Mouse (Mus musculus): ENCODE measurements around the gene Pdhx. TPM values are rescaled to one million over a fixed set of nuclear protein-coding genes. Genes with fewer than 3 reads are reported as not detected.

Gene Pdhx
- polyA plus RNA-seq, 1 experiment from 2014 or later: 65.2 TPM

- no peak overlapping the region for H3K4me2 ChIP-seq
- no peak overlapping the region for H3K4me3 ChIP-seq
- no peak overlapping the region for H3K27ac ChIP-seq (replicated peaks)
- H3K27me3 ChIP-seq: no peaks in the 10 kb centered on the region
- H3K9ac ChIP-seq: no peak overlapping the region
- no peak for ATAC-seq (ENCODE audit: low read depth)
- no peaks in the 10 kb centered on the region for H3K9me3 ChIP-seq
- WGBS: 88% methylated on average over 8 of the region's 8 CpGs
- H3K4me1 ChIP-seq (replicated peaks): no peaks in the 10 kb centered on the region
- no peaks in the 10 kb centered on the region for H3K36me3 ChIP-seq
Observed at GRCm38 (mm10) chr2:102981446-102982314, 91.6 kb downstream of the Pdhx start.

- WGBS: 80% methylated on average over 2 of the region's 2 CpGs
- H3K36me3 ChIP-seq: no peaks in the 10 kb centered on the region
Observed at GRCm38 (mm10) chr2:102980870-102981269, 92.4 kb downstream of the Pdhx start.

GRCm38 (mm10) chr2:102979519-102979918, 93.8 kb downstream of the Pdhx start:
- H3K9ac ChIP-seq: no peak overlapping the region
- no peak for ATAC-seq (ENCODE audit: low read depth)
- H3K36me3 ChIP-seq: no peaks in the 10 kb centered on the region
- no peaks in the 10 kb centered on the region for H3K9me3 ChIP-seq
- no peak overlapping the region for H3K4me3 ChIP-seq
- no peak overlapping the region for H3K27ac ChIP-seq (replicated peaks)
- H3K27me3 ChIP-seq: no peaks in the 10 kb centered on the region
- 86% methylated on average over 2 of the region's 2 CpGs for WGBS
- no peaks in the 10 kb centered on the region for H3K4me1 ChIP-seq (replicated peaks)
- H3K4me2 ChIP-seq: no peak overlapping the region

More at GRCm38 (mm10) chr2:102980870-102981269, 92.4 kb downstream of the Pdhx start:
- Histone ChIP-seq H3K9me3 (no peaks in the 10 kb centered on the region), H3K27me3 (no peaks in the 10 kb centered on the region), H3K27ac (replicated peaks) (no peak overlapping the region), H3K4me2 (no peak overlapping the region), H3K4me1 (replicated peaks) (no peaks in the 10 kb centered on the region), H3K9ac (no peak overlapping the region), H3K4me3 (no peak overlapping the region)
- ATAC-seq (ENCODE audit: low read depth): no peak

GRCm38 (mm10) chr2:102979112-102979511, 94.2 kb downstream of the Pdhx start:
- Histone ChIP-seq H3K36me3 (no peaks in the 10 kb centered on the region), H3K9me3 (no peaks in the 10 kb centered on the region), H3K4me2 (no peak overlapping the region), H3K4me3 (no peak overlapping the region), H3K4me1 (replicated peaks) (no peaks in the 10 kb centered on the region), H3K27me3 (no peaks in the 10 kb centered on the region), H3K9ac (no peak overlapping the region), H3K27ac (replicated peaks) (no peak overlapping the region)
- ATAC-seq (ENCODE audit: low read depth): no peak

- no peak overlapping the region for H3K4me2 ChIP-seq
- H3K27ac ChIP-seq (replicated peaks): no peak overlapping the region
- ATAC-seq (ENCODE audit: low read depth): no peak
- no peaks in the 10 kb centered on the region for H3K36me3 ChIP-seq
- no peaks in the 10 kb centered on the region for H3K4me1 ChIP-seq (replicated peaks)
- no peaks in the 10 kb centered on the region for H3K27me3 ChIP-seq
- H3K4me3 ChIP-seq: no peak overlapping the region
- no peaks in the 10 kb centered on the region for H3K9me3 ChIP-seq
- no peak overlapping the region for H3K9ac ChIP-seq
- WGBS: 86% methylated on average over 5 of the region's 5 CpGs
Observed at GRCm38 (mm10) chr2:102975358-102975945, 97.9 kb downstream of the Pdhx start.

GRCm38 (mm10) chr2:102973115-102973514, 100.2 kb downstream of the Pdhx start:
- WGBS: 91% methylated on average over 3 of the region's 3 CpGs
- H3K27me3 ChIP-seq: no peaks in the 10 kb centered on the region
- H3K4me1 ChIP-seq (replicated peaks): no peaks in the 10 kb centered on the region
- no peaks in the 10 kb centered on the region for H3K9me3 ChIP-seq
- no peak overlapping the region for H3K27ac ChIP-seq (replicated peaks)
- no peak overlapping the region for H3K4me3 ChIP-seq
- H3K9ac ChIP-seq: no peak overlapping the region
- no peak for ATAC-seq (ENCODE audit: low read depth)
- no peaks in the 10 kb centered on the region for H3K36me3 ChIP-seq
- no peak overlapping the region for H3K4me2 ChIP-seq

- 54% methylated on average over 5 of the region's 5 CpGs for WGBS
- Histone ChIP-seq H3K4me1 (replicated peaks) (no peaks in the 10 kb centered on the region), H3K4me2 (no peak overlapping the region), H3K9me3 (no peaks in the 10 kb centered on the region), H3K27ac (replicated peaks) (no peak overlapping the region), H3K4me3 (no peak overlapping the region), H3K9ac (no peak overlapping the region), H3K27me3 (no peaks in the 10 kb centered on the region), H3K36me3 (no peaks in the 10 kb centered on the region)
- ATAC-seq (ENCODE audit: low read depth): no peak
Observed at GRCm38 (mm10) chr2:102972575-102972974, 100.7 kb downstream of the Pdhx start.

- Histone ChIP-seq H3K4me3 (no peak overlapping the region), H3K9ac (no peak overlapping the region), H3K36me3 (no peaks in the 10 kb centered on the region), H3K4me2 (no peak overlapping the region), H3K9me3 (peaks cover 4% of the 10 kb centered on the region), H3K27ac (replicated peaks) (no peak overlapping the region), H3K4me1 (replicated peaks) (no peaks in the 10 kb centered on the region), H3K27me3 (no peaks in the 10 kb centered on the region)
- no peak for ATAC-seq (ENCODE audit: low read depth)
Observed at GRCm38 (mm10) chr2:102971951-102972350, 101.4 kb downstream of the Pdhx start.

Other genes starting within 250 kb of the Pdhx start
- gene Cd44, start 171.8 kb downstream of the Pdhx start, polyA plus RNA-seq (2015; fragmentation: Nextera tagmentation; extraction: Ambion mirVana): 7.0 and 7.3 TPM in 2 replicates
- gene Apip, start 162 bp upstream of the Pdhx start, polyA plus RNA-seq (2015; fragmentation: Nextera tagmentation; extraction: Ambion mirVana): 67.8 and 68.1 TPM in 2 replicates
- gene Ehf, start 229.8 kb upstream of the Pdhx start, polyA plus RNA-seq (2015; fragmentation: Nextera tagmentation; extraction: Ambion mirVana): 0.04 and 0.08 TPM in 2 replicates

All from neural tube, embryonic 13.5 days (tissue).